Mouse (Mus musculus): ENCODE results near the gene Gm26602.

DNA sequence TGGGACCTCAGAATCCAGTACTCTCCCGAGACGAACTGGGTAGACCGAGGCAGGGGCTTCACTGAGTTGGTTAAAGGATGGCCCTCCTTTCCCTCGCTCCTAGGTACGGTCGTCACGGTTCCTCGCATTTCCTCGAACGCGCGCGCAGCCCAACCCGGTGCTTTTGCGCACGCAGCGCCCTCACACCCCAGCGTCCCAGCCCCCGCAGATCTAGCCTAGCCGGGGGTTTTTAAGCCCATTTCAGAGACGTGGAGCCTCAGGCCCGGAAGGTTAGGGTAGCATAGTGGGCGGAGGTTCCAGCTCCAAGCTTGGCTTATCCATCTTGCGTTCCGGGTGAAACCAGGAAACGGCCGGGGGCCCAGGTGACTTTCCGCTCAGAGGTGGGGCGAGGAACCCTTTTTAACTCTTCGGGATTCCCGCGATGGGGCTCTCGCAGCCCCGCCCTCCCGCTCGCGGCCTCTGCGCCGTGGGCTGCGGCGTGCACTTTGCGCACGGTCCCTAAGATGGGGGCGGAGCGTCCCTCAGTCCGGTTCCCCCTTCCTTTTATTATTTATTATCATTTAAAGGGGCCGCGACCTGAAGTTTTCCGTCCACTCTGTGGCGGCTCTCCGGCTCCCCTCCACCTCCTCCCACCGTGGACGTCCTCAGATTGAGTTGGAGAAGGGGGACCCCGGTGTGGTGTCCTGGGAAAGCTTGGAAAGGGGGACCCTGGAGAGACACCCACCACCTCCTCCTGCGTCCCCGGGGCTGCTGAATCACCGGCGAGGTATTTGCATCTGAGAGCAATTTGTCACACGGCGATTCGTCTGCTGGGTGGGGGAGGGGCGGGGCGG, 16.1 kb downstream of the Gm26602 start, which contains the start of gene Arid3a:
- no peak; the same call in 1 of the 2 replicates for TF ChIP-seq CTCF (IDR thresholded peaks at IDR 0.05; ENCODE audit: low read depth)
- TF ChIP-seq EP300 (optimal IDR thresholded peaks at IDR 0.05), result peak; percentile 85
